Mouse (Mus musculus) MEL (cell line): Measurements from ENCODE around the gene 2310022A10Rik. TPM values are rescaled to one million over a fixed set of nuclear protein-coding genes. Genes with fewer than 3 reads are reported as not detected.

Experiments
- DNase-seq: peaks from one replicate; pipeline ENCODE4 v3.0.0; 2011; ENCODE audit warnings: low read depth, low spot score
- H3K27ac ChIP-seq: 2 replicates; pipeline ENCODE4 v1.5.1; 2012; ENCODE audit warnings: low read depth, mild to moderate bottlenecking, control low read depth, low read length, moderate library complexity; ENCODE audit not compliant: control insufficient read depth
- H3K27me3 ChIP-seq, 2 experiments: fragments of 150-350 bp in 1 of 2; sonication (generic) in 1 of 2; 2 replicates each; pipeline ENCODE4 v1.6.1; 2012; ENCODE audit warnings: low read length in 2 of 2, mild to moderate bottlenecking in 2 of 2, improper control_type of control experiment in 1 of 2, moderate library complexity in 1 of 2; ENCODE audit not compliant: insufficient read depth in 2 of 2, control insufficient read depth in 1 of 2
- H3K36me3 ChIP-seq, 2 experiments: 2 replicates each; pipeline ENCODE4 v1.6.1; 2012 to 2014; ENCODE audit warnings: low read length in 2 of 2, improper control_type of control experiment in 1 of 2, inconsistent platforms in 1 of 2, mild to moderate bottlenecking in 1 of 2; ENCODE audit not compliant: insufficient read depth in 2 of 2, control insufficient read depth in 1 of 2
- H3K4me1 ChIP-seq, 2 experiments: fragments of 150-350 bp in 1 of 2; sonication (generic) in 1 of 2; 2 replicates each; pipeline ENCODE4 v1.6.1; 2012; ENCODE audit warnings: low read length in 2 of 2, improper control_type of control experiment in 1 of 2, mild to moderate bottlenecking in 1 of 2; ENCODE audit not compliant: insufficient read depth in 2 of 2, control insufficient read depth in 1 of 2
- H3K4me3 ChIP-seq, 2 experiments: fragments of 150-350 bp in 1 of 2; sonication (generic) in 1 of 2; 2 replicates each; pipeline ENCODE4 v1.5.1; 2012; ENCODE audit warnings: low read depth in 2 of 2, low read length in 2 of 2, mild to moderate bottlenecking in 2 of 2, moderate library complexity in 2 of 2, control low read depth in 1 of 2, improper control_type of control experiment in 1 of 2; ENCODE audit not compliant: control insufficient read depth in 1 of 2, insufficient read depth in 1 of 2
- H3K79me2 ChIP-seq: 2 replicates; pipeline ENCODE4 v1.6.1; 2012; ENCODE audit warnings: mild to moderate bottlenecking, low read length, moderate library complexity; ENCODE audit not compliant: control insufficient read depth, poor library complexity, insufficient read depth
- H3K9ac ChIP-seq: 2 replicates; pipeline ENCODE4 v1.6.1; 2012; ENCODE audit warnings: low read depth, mild to moderate bottlenecking, control low read depth, low read length, moderate library complexity; ENCODE audit not compliant: control insufficient read depth, poor library complexity, severe bottlenecking
- H3K9me3 ChIP-seq: fragments of 150-350 bp; sonication (generic); replicated peaks from 2 replicates; pipeline ENCODE4 v1.6.1; 2012; ENCODE audit warnings: mild to moderate bottlenecking, low read length, improper control_type of control experiment, moderate library complexity; ENCODE audit not compliant: insufficient read depth
- BHLHE40 ChIP-seq: IDR thresholded peaks from 2 replicates; pipeline ENCODE4 v1.6.1; 2012; ENCODE audit warnings: low read depth, mild to moderate bottlenecking, inconsistent platforms, low read length, improper control_type of control experiment, borderline replicate concordance
- E2F4 ChIP-seq: IDR thresholded peaks from 2 replicates; pipeline ENCODE4 v1.6.1; 2011; ENCODE audit warnings: low read depth, low read length, improper control_type of control experiment, borderline replicate concordance
- ELF1 ChIP-seq: IDR thresholded peaks from 2 replicates; pipeline ENCODE4 v1.6.1; 2014; ENCODE audit warnings: low read depth, mild to moderate bottlenecking, inconsistent platforms, low read length, improper control_type of control experiment, moderate library complexity
- EP300 ChIP-seq, 2 experiments: IDR thresholded peaks; 2 replicates each; pipeline ENCODE4 v1.6.1; 2011; ENCODE audit warnings: improper control_type of control experiment in 2 of 2, low read length in 2 of 2, low read depth in 1 of 2, mild to moderate bottlenecking in 1 of 2
- GABPA ChIP-seq: IDR thresholded peaks from 2 replicates; pipeline ENCODE4 v1.6.1; 2012; ENCODE audit warnings: low read depth, mild to moderate bottlenecking, inconsistent platforms, low read length, improper control_type of control experiment, moderate library complexity
- JUND ChIP-seq: IDR thresholded peaks from 2 replicates; pipeline ENCODE4 v1.6.1; 2011; ENCODE audit warnings: low read depth, mild to moderate bottlenecking, improper control_type of control experiment, low read length
- KAT2A ChIP-seq: conservative IDR thresholded peaks from 2 replicates; pipeline ENCODE4 v1.6.1; 2012; ENCODE audit warnings: low read depth, low read length, improper control_type of control experiment, inconsistent platforms
- MAX ChIP-seq: IDR thresholded peaks from 2 replicates; pipeline ENCODE4 v1.6.1; 2011; ENCODE audit warnings: low read length, improper control_type of control experiment
- MYC ChIP-seq: IDR thresholded peaks from 2 replicates; pipeline ENCODE4 v1.6.1; 2011; ENCODE audit warnings: low read depth, mild to moderate bottlenecking, low read length, improper control_type of control experiment, moderate library complexity
- POLR2AphosphoS2 ChIP-seq: IDR thresholded peaks from 2 replicates; pipeline ENCODE4 v1.6.1; 2011; ENCODE audit warnings: low read length, improper control_type of control experiment
- POLR2AphosphoS5 ChIP-seq: IDR thresholded peaks from 2 replicates; pipeline ENCODE4 v1.6.1; 2012; ENCODE audit warnings: low read depth, borderline replicate concordance, mild to moderate bottlenecking, inconsistent platforms, low read length, moderate library complexity, mixed read lengths
- SMC3 ChIP-seq: IDR thresholded peaks from 2 replicates; pipeline ENCODE4 v1.6.1; 2011; ENCODE audit warnings: low read depth, low read length, improper control_type of control experiment
- USF1 ChIP-seq: IDR thresholded peaks from 2 replicates; pipeline ENCODE4 v1.6.1; 2014; ENCODE audit warnings: low read depth, mild to moderate bottlenecking, inconsistent platforms, low read length, improper control_type of control experiment, moderate library complexity
- ZC3H11A ChIP-seq: IDR thresholded peaks from 2 replicates; pipeline ENCODE4 v1.6.1; 2012; ENCODE audit warnings: low read depth, mild to moderate bottlenecking, inconsistent platforms, low read length, improper control_type of control experiment
- polyA plus RNA-seq, 2 experiments: library from polyadenylated mRNA; stranded (reverse) in 1 of 2; unstranded in 1 of 2; fragments of >175 nt in 1 of 2; fragments of >200 nt in 1 of 2; gene quantifications; 2 replicates each; pipeline versions ENCODE4 v1.2.1 to v1.2.4; 2012; ENCODE audit warnings: low replicate concordance in 2 of 2, low read depth in 1 of 2; ENCODE audit not compliant: insufficient read length in 2 of 2, insufficient read depth in 1 of 2, missing spikeins in 1 of 2
- total RNA-seq: library from RNA; depleted of rRNA; stranded (reverse); fragments of 300-350 nt; gene quantifications from 2 replicates; pipeline ENCODE4 v1.2.3, GENCODE M21; 2012

2310022A10Rik gene
- total and polyA plus RNA-seq, 3 experiments: 6.6 to 33.2 TPM; not detected in 1

DNA sequence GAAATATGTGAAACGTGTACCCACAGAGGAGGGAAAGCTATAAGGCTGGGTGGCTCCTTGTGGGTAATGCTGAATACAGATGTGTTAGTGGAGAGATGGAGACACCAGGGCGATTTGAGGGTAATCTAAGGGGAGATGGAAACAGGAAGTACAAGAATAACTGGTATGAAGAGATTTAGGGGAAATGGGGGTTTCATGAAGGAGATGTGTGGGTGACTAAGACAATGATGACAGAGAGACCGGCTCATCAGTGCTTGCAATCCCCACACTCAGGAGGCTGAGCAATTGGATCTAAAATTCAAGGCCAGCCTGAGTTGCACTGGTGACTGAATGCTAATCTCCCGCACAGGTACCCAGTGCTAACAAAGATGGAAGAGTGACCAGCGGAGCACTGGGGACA, 963 bp upstream of the 2310022A10Rik start:
- no peak for TF ChIP-seq ZC3H11A
- no peak overlapping the region for H3K27ac ChIP-seq

DNA sequence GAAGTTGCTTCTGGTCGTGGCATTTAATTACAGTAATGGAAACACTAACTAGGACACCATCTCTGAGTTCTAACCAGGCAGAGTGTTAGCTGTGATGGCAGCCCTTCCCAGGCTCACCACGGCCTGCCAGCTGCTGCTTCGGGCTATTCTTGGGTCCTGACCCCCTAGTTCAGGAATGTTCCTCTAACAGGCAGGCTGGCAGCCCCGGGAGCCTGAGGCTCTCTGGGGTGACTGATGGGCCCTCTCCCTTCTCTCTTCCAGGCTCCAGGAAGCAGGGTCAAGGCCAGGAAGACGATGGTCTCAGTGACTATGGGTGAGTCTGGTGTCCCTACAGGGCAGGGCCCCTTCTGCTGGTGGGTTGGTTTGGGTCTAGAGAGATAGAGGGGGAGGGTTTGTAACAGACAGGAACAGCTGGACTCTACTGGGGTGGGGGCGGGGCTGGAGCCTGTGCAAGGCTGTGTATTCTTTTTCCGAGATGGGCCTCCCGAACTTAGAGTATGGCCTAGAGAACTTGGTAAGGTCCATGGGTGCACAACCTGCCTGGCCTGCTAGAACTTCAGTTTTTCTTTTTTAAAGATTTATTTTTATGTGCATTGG, 7.4 kb downstream of the 2310022A10Rik start:
- Histone ChIP-seq H3K27ac (no peak overlapping the region), H3K79me2 (no peaks in the 10 kb centered on the region), H3K36me3 (peaks cover 0 to 2% of the 10 kb centered on the region in 2 experiments; a peak in 2 of 4 replicates), H3K9me3 (no peaks in the 10 kb centered on the region), H3K9ac (no peak overlapping the region), H3K27me3 (no peaks in the 10 kb centered on the region), H3K4me3 (no peak overlapping the region), H3K4me1 (no peaks in the 10 kb centered on the region)
- DNase-seq: no peak
- TF ChIP-seq POLR2AphosphoS5: no peak
- TF ChIP-seq MYC: no peak
- TF ChIP-seq MAX: no peak
- no peak for TF ChIP-seq USF1
- TF ChIP-seq EP300 (IDR thresholded peaks at IDR 0.05; ENCODE audit: low read depth in 1 of 2, low read length in 2 of 2): no peak
- TF ChIP-seq KAT2A: no peak
- TF ChIP-seq JUND: no peak
- TF ChIP-seq SMC3: no peak
- TF ChIP-seq POLR2AphosphoS2: no peak
- no peak for TF ChIP-seq BHLHE40
- no peak for TF ChIP-seq GABPA
- TF ChIP-seq ELF1: no peak

More for the DNA sequence above, 963 bp upstream of the 2310022A10Rik start:
- H3K9ac ChIP-seq: no peak overlapping the region
- peak; percentile 51 for DNase-seq
- peaks cover 0 to 5% of the 10 kb centered on the region in 2 experiments; a peak in 1 of 4 replicates for H3K36me3 ChIP-seq
- H3K79me2 ChIP-seq: peaks cover 12% of the 10 kb centered on the region
- peak overlapping the region in 1 of 2 experiments; percentile 83; a peak in 1 of 4 replicates for H3K4me3 ChIP-seq
- H3K4me1 ChIP-seq: peaks cover 3 to 7% of the 10 kb centered on the region in 2 experiments; a peak in 3 of 4 replicates
- H3K9me3 ChIP-seq: no peaks in the 10 kb centered on the region
- H3K27me3 ChIP-seq: no peaks in the 10 kb centered on the region

DNA sequence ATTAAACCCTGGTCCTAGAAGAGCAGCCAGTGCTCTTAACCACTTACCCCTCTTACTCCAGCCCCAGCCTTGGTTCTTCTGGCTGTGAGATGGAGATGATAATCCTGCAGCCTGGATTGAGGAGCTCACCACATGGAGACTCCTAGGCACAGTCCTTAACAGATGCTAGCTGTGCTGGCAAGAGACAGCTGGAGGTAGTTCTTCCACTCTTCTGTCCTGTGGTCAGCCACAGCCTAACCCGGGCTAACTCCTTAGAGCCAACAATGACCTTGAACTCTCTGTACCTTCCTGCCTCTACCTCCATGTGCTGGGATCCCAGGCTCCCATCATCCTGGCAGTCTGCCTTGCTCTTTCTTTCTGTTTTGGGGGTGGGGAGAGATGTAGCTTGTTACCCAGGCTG, 7.9 kb downstream of the 2310022A10Rik start:
- H3K4me1 ChIP-seq: no peaks in the 10 kb centered on the region
- no peak overlapping the region for H3K27ac ChIP-seq
- no peak overlapping the region for H3K9ac ChIP-seq
- H3K4me3 ChIP-seq: no peak overlapping the region
- H3K27me3 ChIP-seq: no peaks in the 10 kb centered on the region
- no peaks in the 10 kb centered on the region for H3K79me2 ChIP-seq
- DNase-seq: no peak
- H3K36me3 ChIP-seq: peaks cover 0 to 2% of the 10 kb centered on the region in 2 experiments; a peak in 2 of 4 replicates
- no peak for TF ChIP-seq E2F4
- TF ChIP-seq, all 39 proteins: peak for 0
- H3K9me3 ChIP-seq: no peaks in the 10 kb centered on the region
